Mouse (Mus musculus) embryonic stem cell, embryonic (primary cell): Measurements from ENCODE around the gene Herc3.

Experiments
- CTCF ChIA-PET, 4 experiments: fragments of 300-600 bp in 2 of 4; fragments of 350-600 bp in 2 of 4; sonication (Branson Sonifier 250); formaldehyde crosslinking; loops; one replicate each; lab custom pipeline; 2022; ENCODE audit warnings: inconsistent platforms in 2 of 4; lab: Charles Lee
- POLR2A ChIA-PET, 4 experiments: fragments of 300-600 bp in 2 of 4; fragments of 350-600 bp in 2 of 4; sonication (Branson Sonifier 250); formaldehyde crosslinking; loops; one replicate each; lab custom pipeline; 2022; ENCODE audit warnings: antibody characterized with exemption in 4 of 4, inconsistent platforms in 1 of 4; lab: Charles Lee

Herc3 gene

GRCm38 (mm10) chr6:58900536-58900935, 69.3 kb downstream of the Herc3 start:
- ChIA-PET CTCF (no interaction called here), POLR2A (no interaction called here)

DNA sequence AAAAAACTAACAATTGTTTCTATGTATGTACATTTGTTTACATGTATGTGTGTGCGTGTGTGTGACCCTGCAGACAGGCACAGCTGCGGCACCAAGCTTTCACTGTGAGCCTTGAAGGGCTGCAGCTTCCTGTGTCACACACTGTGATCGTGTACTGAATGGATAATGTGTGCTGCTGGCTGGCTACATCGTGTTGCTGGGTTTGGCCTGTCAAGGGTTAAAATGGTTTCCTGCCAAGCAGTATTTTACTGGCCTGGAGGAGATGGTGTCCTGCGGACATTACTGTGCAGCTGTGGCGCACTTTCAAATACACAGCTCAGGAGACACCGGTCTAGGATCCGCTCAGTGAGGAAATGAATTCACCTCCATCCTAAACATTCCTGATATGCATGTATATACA, 71.9 kb downstream of the Herc3 start:
- ChIA-PET POLR2A (interaction anchor here in 1 of 4 experiments (0.6 to 1.2 kb wide), 2 partner anchors 10 to 135 kb away, joined by 3 to 4 read pairs; no protein-coding TSS in a partner anchor), CTCF (no interaction called here)

DNA sequence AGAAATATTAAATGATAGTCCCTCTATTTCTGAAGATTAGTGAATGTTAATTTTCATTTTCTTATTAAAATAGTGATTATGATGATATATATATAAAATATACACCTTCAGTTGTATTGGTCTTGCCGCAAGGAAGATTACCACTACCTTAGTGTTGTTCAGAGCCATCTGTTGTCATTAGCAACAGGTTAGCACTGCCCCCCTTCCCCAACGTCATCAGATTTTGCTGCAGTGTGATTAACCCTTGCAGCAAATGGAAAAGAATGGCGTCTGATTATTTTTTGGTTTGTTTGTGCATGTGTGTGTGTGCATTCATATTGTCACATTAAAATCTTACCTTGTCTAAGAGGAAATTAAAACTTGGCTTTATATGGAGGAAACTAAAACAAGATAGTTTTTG, 73.3 kb downstream of the Herc3 start:
- CTCF ChIA-PET = no interaction called here
- POLR2A ChIA-PET = no interaction called here

DNA sequence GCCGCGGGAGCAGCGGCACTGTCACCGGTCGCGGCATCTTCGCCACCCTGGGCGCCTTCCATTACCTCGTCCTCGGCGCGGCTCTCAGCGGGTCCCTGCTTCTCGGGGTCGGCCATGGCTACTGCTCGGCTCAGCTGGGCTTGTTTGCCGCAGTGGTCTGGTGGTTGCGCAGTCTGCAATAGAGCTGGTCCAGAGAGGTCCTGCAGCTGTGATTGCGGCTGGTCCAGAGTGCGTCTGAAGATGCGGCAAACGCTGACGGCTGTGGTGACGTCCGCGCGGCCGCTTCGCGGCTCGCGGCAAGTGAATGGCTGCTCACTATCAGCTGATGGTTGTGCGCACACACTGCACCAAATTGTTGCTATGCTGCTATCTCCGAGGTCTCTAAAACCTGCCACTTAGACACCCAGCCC, 75.6 kb downstream of the Herc3 start, which contains the start of gene Nap1l5:
TSS of gene Nap1l5 (minus strand) at position 225 of the 410 bp plus-strand sequence.
- POLR2A ChIA-PET = interaction anchor here in 2 of 4 experiments (0.6 to 2.1 kb wide), 5 partner anchors 18 to 152 kb away, joined by 3 to 4 read pairs (median 3); no protein-coding TSS in a partner anchor
- CTCF ChIA-PET = interaction anchor here in 1 of 4 experiments (0.6 kb wide), 1 partner anchor 51 kb away, joined by 5 read pairs; no protein-coding TSS in a partner anchor

- POLR2A ChIA-PET = interaction anchor here in 1 of 4 experiments (1.0 to 2.1 kb wide), 2 partner anchors 27 to 75 kb away, joined by 3 to 4 read pairs; no protein-coding TSS in a partner anchor
- CTCF ChIA-PET = interaction anchor here in 2 of 4 experiments (0.6 kb wide), 3 partner anchors 52 to 311 kb away, joined by 3 to 5 read pairs (median 4); no protein-coding TSS in a partner anchor
Measured at GRCm38 (mm10) chr6:58907336-58907735, 76.1 kb downstream of the Herc3 start.

GRCm38 (mm10) chr6:58907791-58908190, 76.5 kb downstream of the Herc3 start:
- ChIA-PET CTCF (interaction anchor here in 2 of 4 experiments (0.6 kb wide), 3 partner anchors 52 to 312 kb away, joined by 3 to 5 read pairs (median 4); no protein-coding TSS in a partner anchor), POLR2A (interaction anchor here in 2 of 4 experiments (1.5 to 2.1 kb wide), 2 partner anchors 9 to 27 kb away, joined by 3 to 4 read pairs; no protein-coding TSS in a partner anchor)

GRCm38 (mm10) chr6:58912842-58913241, 81.6 kb downstream of the Herc3 start:
- POLR2A ChIA-PET = no interaction called here
- CTCF ChIA-PET = no interaction called here

DNA sequence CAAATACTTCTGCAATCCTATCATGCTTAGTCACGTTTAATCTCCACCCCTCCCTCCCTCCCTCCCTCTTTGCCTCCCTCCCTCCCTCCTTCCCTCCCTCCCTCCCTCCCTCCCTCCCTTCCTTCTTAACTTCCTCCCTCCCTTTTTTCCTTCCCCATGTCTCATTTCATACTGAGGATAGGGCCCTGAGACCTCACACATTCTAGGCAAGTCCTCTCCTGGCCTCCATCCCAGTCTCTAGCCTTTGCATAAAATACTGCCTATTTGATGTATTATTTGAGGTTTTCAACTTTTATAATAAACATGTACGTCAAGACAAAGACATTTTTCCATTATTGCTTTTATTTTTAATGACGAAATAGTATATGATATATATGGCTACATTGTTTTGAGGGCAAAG, 82.3 kb downstream of the Herc3 start:
- POLR2A ChIA-PET = no interaction called here
- CTCF ChIA-PET = no interaction called here

DNA sequence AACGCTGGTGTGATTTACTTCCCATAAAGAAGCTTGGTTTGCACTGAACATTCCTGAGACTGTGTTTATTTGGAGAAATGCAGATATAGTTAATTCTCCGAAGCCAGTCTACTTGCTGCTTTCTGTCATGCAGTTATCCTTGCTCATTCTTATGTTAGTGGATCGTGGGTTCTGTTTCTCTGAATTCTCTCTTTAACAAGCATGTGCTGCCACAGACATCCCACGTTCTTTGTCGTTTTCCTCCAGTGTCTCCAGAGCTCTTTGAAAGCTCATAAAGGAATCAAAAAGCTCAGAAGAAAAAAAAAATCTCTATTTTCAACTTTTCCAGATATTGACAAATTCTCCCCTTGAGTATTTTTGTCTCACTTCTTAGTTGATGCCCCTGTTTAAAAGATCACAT, 82.7 kb downstream of the Herc3 start:
- ChIA-PET POLR2A (interaction anchor here in 1 of 4 experiments (0.7 kb wide), 1 partner anchor 273 kb away, joined by 3 read pairs; no protein-coding TSS in a partner anchor), CTCF (no interaction called here)

GRCm38 (mm10) chr6:58916498-58916897, 85.2 kb downstream of the Herc3 start:
- ChIA-PET POLR2A (interaction anchor here in 1 of 4 experiments (0.7 kb wide), 1 partner anchor 8 kb away, joined by 3 read pairs; no protein-coding TSS in a partner anchor), CTCF (interaction anchor here in 1 of 4 experiments (1.0 kb wide), 1 partner anchor 11 kb away, joined by 3 read pairs; no protein-coding TSS in a partner anchor)

GRCm38 (mm10) chr6:58920735-58921134, 89.5 kb downstream of the Herc3 start:
- ChIA-PET CTCF (interaction anchor here in 2 of 4 experiments (0.6 to 1.2 kb wide), 2 partner anchors 9 to 376 kb away, joined by 3 to 4 read pairs; no protein-coding TSS in a partner anchor), POLR2A (interaction anchor here in 2 of 4 experiments (0.5 to 1.0 kb wide), 2 partner anchors 50 to 288 kb away, joined by 3 to 6 read pairs; partner anchors contain the start of gene Tigd2 (in 1 of the 2))

GRCm38 (mm10) chr6:58921623-58922022, 90.4 kb downstream of the Herc3 start:
- POLR2A ChIA-PET = interaction anchor here in 1 of 4 experiments (1.0 kb wide), 1 partner anchor 49 kb away, joined by 3 read pairs; no protein-coding TSS in a partner anchor
- CTCF ChIA-PET = interaction anchor here in 2 of 4 experiments (0.6 to 1.2 kb wide), 2 partner anchors 10 to 375 kb away, joined by 3 to 4 read pairs; no protein-coding TSS in a partner anchor

DNA sequence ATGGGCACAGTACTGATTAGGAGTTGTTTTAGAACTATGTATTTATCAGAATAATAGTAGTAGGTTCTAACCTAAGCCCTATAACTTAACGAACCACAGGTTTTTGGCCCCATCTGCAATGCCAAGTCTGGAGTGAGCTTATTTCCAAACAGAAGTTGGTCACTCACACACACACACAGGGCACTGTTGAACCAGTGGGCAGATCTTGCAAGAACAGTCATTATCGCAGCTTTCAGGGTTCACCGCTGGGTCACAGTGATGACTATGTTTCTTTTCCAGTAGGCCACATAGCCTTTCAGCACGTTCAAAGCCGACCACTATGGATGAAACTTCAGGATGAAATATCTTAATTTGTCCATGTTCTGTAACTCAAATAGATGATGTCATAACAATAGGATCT, 91.2 kb downstream of the Herc3 start:
- ChIA-PET POLR2A (no interaction called here), CTCF (no interaction called here)

GRCm38 (mm10) chr6:58927881-58928280, 96.6 kb downstream of the Herc3 start:
- CTCF ChIA-PET = no interaction called here
- POLR2A ChIA-PET = no interaction called here

GRCm38 (mm10) chr6:58929911-58930431, 98.7 kb downstream of the Herc3 start:
- CTCF ChIA-PET = no interaction called here
- POLR2A ChIA-PET = no interaction called here

GRCm38 (mm10) chr6:58931149-58931548, 99.9 kb downstream of the Herc3 start:
- CTCF ChIA-PET = no interaction called here
- POLR2A ChIA-PET = no interaction called here

- CTCF ChIA-PET = no interaction called here
- POLR2A ChIA-PET = interaction anchor here in 1 of 4 experiments (0.8 to 1.5 kb wide), 3 partner anchors 10 to 27 kb away, joined by 3 to 6 read pairs (median 4); no protein-coding TSS in a partner anchor
Measured at GRCm38 (mm10) chr6:58932515-58933188, 101.4 kb downstream of the Herc3 start.

GRCm38 (mm10) chr6:58933189-58933913, 102.1 kb downstream of the Herc3 start:
- ChIA-PET CTCF (no interaction called here), POLR2A (interaction anchor here in 1 of 4 experiments (0.8 to 1.5 kb wide), 3 partner anchors 9 to 27 kb away, joined by 3 to 6 read pairs (median 4); no protein-coding TSS in a partner anchor)
